Mouse (Mus musculus): Measurements from ENCODE around the gene Znrf1.

GRCm38 (mm10) chr8:111516451-111517035 lies 19.4 kb upstream of the Znrf1 start:
- TF ChIP-seq POLR2A (IDR thresholded peaks at IDR 0.05; ENCODE audit: low read depth, low read length), result no peak
- no peak for TF ChIP-seq CTCF (IDR thresholded peaks at IDR 0.05; ENCODE audit: borderline replicate concordance, insufficient read depth, low read length)

Data from embryonic fibroblast, embryonic 13.5 days (primary cell).